8 mouse cellular contexts compared by ENCODE assay signal in the genomic region with DNA sequence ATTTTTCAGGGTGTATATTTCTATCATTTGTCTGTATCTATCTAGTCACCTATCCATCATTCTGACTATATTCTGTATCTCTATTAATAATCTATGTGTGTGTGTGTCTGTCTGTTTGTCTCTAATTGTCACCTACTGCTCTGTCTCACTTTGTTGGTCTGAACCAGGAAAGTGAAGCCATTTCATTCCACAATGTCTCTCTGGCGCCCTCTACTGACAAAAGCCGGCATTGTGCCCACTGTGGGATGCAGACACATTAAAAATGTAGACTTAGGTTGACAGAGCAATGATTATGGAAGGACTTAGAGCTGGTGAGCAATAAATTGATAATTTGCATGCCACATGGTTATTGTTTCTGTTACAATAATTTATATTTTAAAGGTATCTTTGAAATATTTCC. TPM values are rescaled to one million over a fixed set of nuclear protein-coding genes. Genes with fewer than 3 reads are reported as not detected.
DNase-seq lines count a peak whose midpoint lies in the region; ATAC-seq and TF ChIP-seq lines count a peak whose summit lies in the region.

No protein-coding gene starts in this region.

- H3K4me1 ChIP-seq in heart, embryonic 10.5 days: no peaks in the 10 kb centered on the region
- no peaks in the 10 kb centered on the region for H3K4me1 ChIP-seq in liver, postnatal 0 days (ENCODE audit: insufficient read depth)

- no peak for TF ChIP-seq EP300 in liver, postnatal 0 days (IDR thresholded peaks at IDR 0.05; ENCODE audit: low read depth)

- WGBS in heart, embryonic 10.5 days: 0% methylated on average over 2 of the region's 2 CpGs
- 2% methylated on average over 2 of the region's 2 CpGs for WGBS in liver, postnatal 0 days (ENCODE audit: insufficient replicate concordance)

- peak; percentile 93 for TF ChIP-seq CTCF in liver, postnatal 0 days (IDR thresholded peaks at IDR 0.05; ENCODE audit: low read depth)

- intact Hi-C loops in heart, postnatal 10 days (cut with DNase I): loop anchor here (2.0 to 5.0 kb wide), 2 partner anchors 99 to 216 kb away; partner anchors contain the start of gene Ddx24

- no peaks in the 10 kb centered on the region for H3K36me3 ChIP-seq in heart, embryonic 10.5 days
- no peaks in the 10 kb centered on the region for H3K36me3 ChIP-seq in liver, postnatal 0 days (replicated peaks; ENCODE audit: insufficient read depth, low read length)

- peak; percentile 77 to 86 for DNase-seq in heart, postnatal 10 days
- no peak for DNase-seq in heart, embryonic 10.5 days (ENCODE audit: low spot score)
- peak; percentile 92 to 97 for DNase-seq in cerebellum, postnatal 14 days
- DNase-seq in gastrocnemius, adult 8-10 months (ENCODE audit: low spot score in 2 of 2): peak; percentile 31 to 43
- DNase-seq in kidney, postnatal 25 days: peak; percentile 72 to 92
- DNase-seq in liver, postnatal 0 days: peak; percentile 86
- peak; percentile 75 for DNase-seq in ovary, postnatal 10 days (ENCODE audit: low spot score)
- peak; percentile 62 for DNase-seq in thymus, postnatal 14 days

- no peaks in the 10 kb centered on the region for H3K27me3 ChIP-seq in heart, embryonic 10.5 days (ENCODE audit: insufficient read depth, poor library complexity, severe bottlenecking)
- H3K27me3 ChIP-seq in liver, postnatal 0 days (ENCODE audit: insufficient read depth, low read length): no peaks in the 10 kb centered on the region

- no peak overlapping the region for H3K27ac ChIP-seq in heart, embryonic 10.5 days
- H3K27ac ChIP-seq in liver, postnatal 0 days (ENCODE audit: low read depth): no peak overlapping the region

- H3K9me3 ChIP-seq in heart, embryonic 10.5 days: no peaks in the 10 kb centered on the region
- H3K9me3 ChIP-seq in liver, postnatal 0 days (ENCODE audit: low read length): no peaks in the 10 kb centered on the region

- H3K4me2 ChIP-seq in liver, postnatal 0 days (ENCODE audit: low read depth, low read length): no peak overlapping the region

- no peak overlapping the region for H3K9ac ChIP-seq in liver, postnatal 0 days (replicated peaks)

- no peak overlapping the region for H3K4me3 ChIP-seq in heart, embryonic 10.5 days
- no peak overlapping the region for H3K4me3 ChIP-seq in liver, postnatal 0 days (ENCODE audit: low read depth, low read length)

- ATAC-seq in liver, postnatal 0 days: peak; percentile 49

RNA-seq across cellular contexts. Expression of gene Serpina10, which starts 12.1 kb away (rescaled TPM):
- total RNA-seq in heart, postnatal 10 days (2021): not detected
- polyA plus RNA-seq in heart, embryonic 10.5 days (2016; fragmentation: Nextera tagmentation; extraction: Ambion mirVana): 0.16 and 3.4 TPM in 2 replicates
- total RNA-seq in gastrocnemius, adult 8-10 months (2022): not detected
- 46.3 and 47.6 TPM in 2 replicates for polyA plus RNA-seq in liver, postnatal 0 days (2015; fragmentation: Nextera tagmentation; extraction: Ambion mirVana)

RNA-seq across cellular contexts. Expression of gene Serpina6, which starts 13.7 kb away (rescaled TPM):
- not detected for total RNA-seq in heart, postnatal 10 days (2021)
- polyA plus RNA-seq in heart, embryonic 10.5 days (2016; fragmentation: Nextera tagmentation; extraction: Ambion mirVana): 2.7 and 78.7 TPM in 2 replicates
- total RNA-seq in gastrocnemius, adult 8-10 months (2022): not detected
- 5.8 and 10.0 TPM in 2 replicates for polyA plus RNA-seq in liver, postnatal 0 days (2015; fragmentation: Nextera tagmentation; extraction: Ambion mirVana)

RNA-seq across cellular contexts. Expression of gene Serpina16, which starts 32.6 kb away (rescaled TPM):
- total RNA-seq in heart, postnatal 10 days (2021): not detected
- polyA plus RNA-seq in heart, embryonic 10.5 days (2016; fragmentation: Nextera tagmentation; extraction: Ambion mirVana): not detected in 2 replicates
- not detected for total RNA-seq in gastrocnemius, adult 8-10 months (2022)
- polyA plus RNA-seq in liver, postnatal 0 days (2015; fragmentation: Nextera tagmentation; extraction: Ambion mirVana): not detected in 2 replicates

RNA-seq across cellular contexts. Expression of gene Serpina1f, which starts 52.0 kb away (rescaled TPM):
- not detected for total RNA-seq in heart, postnatal 10 days (2021)
- 0.10 TPM in 1 of 2 replicates, not detected in the other for polyA plus RNA-seq in heart, embryonic 10.5 days (2016; fragmentation: Nextera tagmentation; extraction: Ambion mirVana)
- not detected for total RNA-seq in gastrocnemius, adult 8-10 months (2022)
- not detected in 2 replicates for polyA plus RNA-seq in liver, postnatal 0 days (2015; fragmentation: Nextera tagmentation; extraction: Ambion mirVana)
